Mouse (Mus musculus) retina, postnatal 1 day (tissue): ENCODE measurements around the gene Dbi.
A peak's percentile ranks its signal among the peaks of the same experiment; 100 is the strongest.

Experiments
- DNase-seq: peaks from one replicate; pipeline ENCODE4 v3.0.0-alpha.2; 2012

Gene Dbi

GRCm38 (mm10) chr1:120082957-120083585, 37.8 kb downstream of the Dbi start:
- DNase-seq: no peak

- no peak for DNase-seq
Observed at GRCm38 (mm10) chr1:120080632-120081031, 40.2 kb downstream of the Dbi start.

GRCm38 (mm10) chr1:120077746-120078410, 43.0 kb downstream of the Dbi start:
- peak; percentile 66 for DNase-seq

GRCm38 (mm10) chr1:120075507-120075906, 45.4 kb downstream of the Dbi start:
- no peak for DNase-seq

- no peak for DNase-seq
Observed at GRCm38 (mm10) chr1:120074931-120075330, 45.9 kb downstream of the Dbi start.

GRCm38 (mm10) chr1:120074307-120074702, 46.6 kb downstream of the Dbi start:
- DNase-seq: peak; percentile 25

GRCm38 (mm10) chr1:120073519-120074306, 47.2 kb downstream of the Dbi start, which contains the start of gene Tmem37:
Tmem37 (minus strand) TSS chr1:120074074.
- DNase-seq: peak; percentile 86

GRCm38 (mm10) chr1:120072900-120073299, 48.0 kb downstream of the Dbi start:
- DNase-seq: peak; percentile 25

- DNase-seq: no peak
Observed at GRCm38 (mm10) chr1:120071133-120071532, 49.7 kb downstream of the Dbi start.

- DNase-seq: no peak
Observed at GRCm38 (mm10) chr1:120070168-120070567, 50.7 kb downstream of the Dbi start.

GRCm38 (mm10) chr1:120069120-120069519, 51.8 kb downstream of the Dbi start:
- no peak for DNase-seq

GRCm38 (mm10) chr1:120066625-120067024, 54.3 kb downstream of the Dbi start:
- no peak for DNase-seq

- DNase-seq: no peak
Observed at GRCm38 (mm10) chr1:120066159-120066558, 54.7 kb downstream of the Dbi start.

- no peak for DNase-seq
Observed at GRCm38 (mm10) chr1:120064036-120064682, 56.7 kb downstream of the Dbi start.
